Comparison of ENCODE assay signal across 20 mouse cellular contexts in genomic region chr6:12140596-12140995, GRCm38 (mm10).
DNase-seq lines count a peak whose midpoint lies in the region; ATAC-seq lines count a peak whose summit lies in the region.
"Had no signal": no experiment of that assay in that cellular context is flagged by ENCODE, and none has a peak within 500 bp of the region (broad histone marks: within the 10 kb centered on the region; RNA-seq: fewer than 3 reads in every experiment).

No protein-coding gene starts in this region.

- H3K27me3 ChIP-seq in kidney, embryonic 16.5 days (ENCODE audit: insufficient read depth, low read length) = no peaks in the 10 kb centered on the region
- H3K27me3 ChIP-seq: embryonic facial prominence, embryonic 13.5 days; forebrain, embryonic 12.5 days; hindbrain, embryonic 12.5 days had no signal

- H3K4me2 ChIP-seq in kidney, embryonic 16.5 days (replicated peaks; ENCODE audit: low read depth, low read length) = no peak overlapping the region
- H3K4me2 ChIP-seq: embryonic facial prominence, embryonic 13.5 days; forebrain, embryonic 12.5 days; hindbrain, embryonic 12.5 days had no signal

- no peak for ATAC-seq in kidney, embryonic 16.5 days (ENCODE audit: low FRiP score, low TSS enrichment)
- ATAC-seq: forebrain, embryonic 16.5 days; hindbrain, embryonic 16.5 days had no signal

- no peak overlapping the region for H3K27ac ChIP-seq in kidney, embryonic 16.5 days (ENCODE audit: low read length)
- H3K27ac ChIP-seq: embryonic facial prominence, embryonic 13.5 days; forebrain, embryonic 12.5 days; heart, embryonic 10.5 days; hindbrain, embryonic 12.5 days had no signal

- H3K36me3 ChIP-seq in kidney, embryonic 16.5 days (ENCODE audit: insufficient read depth, low read length) = no peaks in the 10 kb centered on the region
- H3K36me3 ChIP-seq: embryonic facial prominence, embryonic 13.5 days; forebrain, embryonic 12.5 days; heart, embryonic 10.5 days; hindbrain, embryonic 12.5 days had no signal

- 77% methylated on average over 2 of the region's 2 CpGs for WGBS in kidney, embryonic 16.5 days

- peaks cover 10% of the 10 kb centered on the region; the same call in 1 of the 2 replicates for H3K4me1 ChIP-seq in kidney, embryonic 16.5 days (ENCODE audit: insufficient read depth, low read length)
- H3K4me1 ChIP-seq: embryonic facial prominence, embryonic 13.5 days; forebrain, embryonic 12.5 days; hindbrain, embryonic 12.5 days had no signal

- no peaks in the 10 kb centered on the region for H3K9me3 ChIP-seq in kidney, embryonic 16.5 days (ENCODE audit: low read length)
- H3K9me3 ChIP-seq: embryonic facial prominence, embryonic 13.5 days; forebrain, embryonic 12.5 days; heart, embryonic 10.5 days; hindbrain, embryonic 12.5 days had no signal

- no peak overlapping the region for H3K9ac ChIP-seq in kidney, embryonic 16.5 days (replicated peaks; ENCODE audit: low read length)
- H3K9ac ChIP-seq: embryonic facial prominence, embryonic 13.5 days; forebrain, embryonic 12.5 days; hindbrain, embryonic 12.5 days had no signal

- H3K4me3 ChIP-seq in kidney, embryonic 16.5 days (ENCODE audit: low read length) = no peak overlapping the region
- H3K4me3 ChIP-seq: embryonic facial prominence, embryonic 13.5 days; forebrain, embryonic 12.5 days; heart, embryonic 10.5 days; hindbrain, embryonic 12.5 days had no signal

- DNase-seq in adrenal gland, adult 2 months = peak; percentile 48
- DNase-seq in adrenal gland, adult 18-20 months (ENCODE audit: low spot score in 2 of 2) = no peak
- DNase-seq in ovary, postnatal 36 days (ENCODE audit: low spot score) = peak; percentile 24
- DNase-seq in ovary, postnatal 10 days (ENCODE audit: low spot score) = no peak
- DNase-seq in adrenal gland, postnatal 14 days = peak; percentile 52
- no peak for DNase-seq in left cerebral cortex, adult 9 months (ENCODE audit: low spot score in 2 of 2)
- DNase-seq: cerebellum, adult 18-20 months; cerebellum, adult 9-11 months; cerebellum, postnatal 36 days; gastrocnemius, postnatal 10 days; heart, adult 18-20 months; heart, postnatal 10 days; heart, postnatal 4 days had no signal

Comparison
In these comparisons a context has a peak if more than half of its experiments do, and no peak if none do; other contexts are left out.
1. DNase-seq: peak in adrenal gland, adult 2 months (single experiment), ovary, postnatal 36 days (single experiment) and adrenal gland, postnatal 14 days (single experiment); none in adrenal gland, adult 18-20 months (0 of 2), ovary, postnatal 10 days (single experiment) and left cerebral cortex, adult 9 months (0 of 2).